Mouse (Mus musculus): ENCODE data around the gene Pum3. TPM values are rescaled to one million over a fixed set of nuclear protein-coding genes. Genes with fewer than 3 reads are reported as not detected.
"Not testable (repeated sequence)": the region's sequence is repeated elsewhere in the genome, so short reads cannot be mapped to it uniquely, and the experiment has no call there.

Gene Pum3
- total RNA-seq, 1 experiment from 2014 or later = 91.7 TPM

- no peak for DNase-seq
These were observed 35.2 kb downstream of the Pum3 start for GRCm38 (mm10) chr19:27394341-27394990.

GRCm38 (mm10) chr19:27392431-27392830 lies 37.2 kb downstream of the Pum3 start:
- no peak for DNase-seq

GRCm38 (mm10) chr19:27391344-27391743 lies 38.3 kb downstream of the Pum3 start:
- no peak for DNase-seq

- not testable (repeated sequence) for DNase-seq
These were observed 40.1 kb downstream of the Pum3 start for GRCm38 (mm10) chr19:27389566-27389965.

GRCm38 (mm10) chr19:27385304-27385703 lies 44.3 kb downstream of the Pum3 start:
- no peak for DNase-seq

GRCm38 (mm10) chr19:27383266-27383665 lies 46.4 kb downstream of the Pum3 start:
- no peak for DNase-seq

GRCm38 (mm10) chr19:27382131-27382530 lies 47.5 kb downstream of the Pum3 start:
- no peak for DNase-seq

- DNase-seq = no peak
These were observed 49.8 kb downstream of the Pum3 start for GRCm38 (mm10) chr19:27379712-27380401.

GRCm38 (mm10) chr19:27370784-27371183 lies 58.8 kb downstream of the Pum3 start:
- no peak for DNase-seq

GRCm38 (mm10) chr19:27370174-27370573 lies 59.5 kb downstream of the Pum3 start:
- no peak for DNase-seq

GRCm38 (mm10) chr19:27369461-27370135 lies 60.0 kb downstream of the Pum3 start:
- DNase-seq = peak; percentile 31

- no peak for DNase-seq
These were observed 63.4 kb downstream of the Pum3 start for GRCm38 (mm10) chr19:27366113-27366746.

- peak; percentile 77 for DNase-seq
These were observed 65.1 kb downstream of the Pum3 start for GRCm38 (mm10) chr19:27364521-27364931.

- DNase-seq = no peak
These were observed 65.7 kb downstream of the Pum3 start for GRCm38 (mm10) chr19:27363891-27364290.

GRCm38 (mm10) chr19:27360381-27360780 lies 69.2 kb downstream of the Pum3 start:
- no peak for DNase-seq

GRCm38 (mm10) chr19:27351700-27352099 lies 77.9 kb downstream of the Pum3 start:
- DNase-seq = peak; percentile 14

GRCm38 (mm10) chr19:27346501-27346900 lies 83.1 kb downstream of the Pum3 start:
- DNase-seq = no peak

Other genes with a start within 250 kb of the Pum3 start
- gene Vldlr, start 213.3 kb downstream of the Pum3 start, total RNA-seq (2021) = 24.0 and 28.5 TPM in 2 replicates
- gene Kcnv2, start 107.2 kb downstream of the Pum3 start, total RNA-seq (2021) = not detected in 2 replicates

Data from adrenal gland, postnatal 25 days (tissue).